Mouse (Mus musculus): ENCODE measurements around the gene Klhdc7b.

- TF ChIP-seq USF1 (IDR thresholded peaks at IDR 0.05; ENCODE audit: low read depth) (no peak), CEBPB (IDR thresholded peaks at IDR 0.05; ENCODE audit: insufficient read depth, poor library complexity, severe bottlenecking) (no peak), POLR2A (IDR thresholded peaks at IDR 0.05; ENCODE audit: insufficient read length, low read depth) (no peak), MAX (IDR thresholded peaks at IDR 0.05; ENCODE audit: low read depth) (no peak), POLR2AphosphoS2 (IDR thresholded peaks at IDR 0.05; ENCODE audit: insufficient read length, low read depth) (no peak), MYOG (IDR thresholded peaks at IDR 0.05; ENCODE audit: control insufficient read depth in 1 of 3, insufficient read depth in 1 of 3, insufficient read length in 2 of 3, low read depth in 2 of 3) (no peak), E2F4 (IDR thresholded peaks at IDR 0.05; ENCODE audit: insufficient read depth) (no peak), TCF12 (IDR thresholded peaks at IDR 0.05; ENCODE audit: insufficient read depth, poor library complexity, severe bottlenecking) (no peak)
Measured at GRCm38 (mm10) chr15:89430341-89430740, 45.6 kb downstream of the Klhdc7b start.

All from myocyte (in vitro differentiated cells).